Mouse (Mus musculus) CD4-positive, CD25-positive, alpha-beta regulatory T cell, adult 4 months (primary cell): ENCODE measurements around the gene Arfip1. TPM values are rescaled to one million over a fixed set of nuclear protein-coding genes. Genes with fewer than 3 reads are reported as not detected.
"Not testable (repeated sequence)": the region's sequence is repeated elsewhere in the genome, so short reads cannot be mapped to it uniquely, and the experiment has no call there.

ENCODE experiments used
- ATAC-seq: one replicate; pipeline ENCODE4 v1.8.0; 2017
- polyA plus RNA-seq, 2 experiments: library from polyadenylated mRNA; unstranded; fragments of 100-300 nt; shearing (Covaris generic); gene quantifications; one replicate each; pipeline ENCODE4 v1.2.1; 2017

Gene Arfip1
- polyA plus RNA-seq, 2 experiments from 2014 or later: 37.0 to 40.9 TPM

GRCm38 (mm10) chr3:84570501-84570900 is 11.9 kb downstream of the Arfip1 start:
- ATAC-seq: peak; percentile 82

- peak; percentile 75 for ATAC-seq
These were observed 12.8 kb downstream of the Arfip1 start for GRCm38 (mm10) chr3:84569587-84569986.

DNA sequence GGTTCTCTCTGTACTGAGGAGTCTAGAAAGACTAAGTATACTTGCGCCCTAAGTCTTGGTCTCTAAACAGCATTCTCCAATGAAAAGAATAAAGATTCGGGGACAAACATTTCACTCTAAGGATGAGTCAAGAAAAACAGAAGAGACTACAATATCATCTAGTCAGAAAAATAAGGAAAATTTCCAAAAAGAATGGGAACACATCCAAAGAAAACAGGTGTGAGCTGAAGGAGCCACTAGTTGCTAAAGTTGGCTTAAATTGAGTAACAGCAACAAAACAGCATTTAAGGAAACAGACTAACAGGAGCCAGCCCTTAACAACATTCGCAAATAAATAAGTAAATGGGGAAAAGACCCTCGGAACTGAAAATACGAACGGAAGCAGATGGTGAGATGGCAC is 13.9 kb downstream of the Arfip1 start:
- ATAC-seq: no peak

DNA sequence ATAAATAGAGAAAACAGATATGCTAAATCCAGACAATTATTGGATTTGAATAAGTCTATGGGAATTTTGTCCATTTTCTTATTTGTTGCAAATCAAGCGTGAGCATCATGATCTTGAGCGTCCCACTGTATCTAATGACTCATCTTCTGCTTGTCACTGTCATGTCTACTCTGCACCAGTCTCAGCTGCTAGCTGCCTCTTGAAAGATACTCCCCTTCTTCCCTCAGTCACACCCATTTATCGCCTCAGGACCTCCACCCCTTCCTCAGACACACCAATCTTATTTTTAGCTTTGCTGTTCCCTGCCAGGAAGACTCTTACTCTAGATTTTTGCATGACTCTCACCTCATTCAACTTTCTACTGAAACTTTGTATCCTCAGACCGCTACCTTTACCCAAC is 19.0 kb downstream of the Arfip1 start:
- no peak for ATAC-seq

DNA sequence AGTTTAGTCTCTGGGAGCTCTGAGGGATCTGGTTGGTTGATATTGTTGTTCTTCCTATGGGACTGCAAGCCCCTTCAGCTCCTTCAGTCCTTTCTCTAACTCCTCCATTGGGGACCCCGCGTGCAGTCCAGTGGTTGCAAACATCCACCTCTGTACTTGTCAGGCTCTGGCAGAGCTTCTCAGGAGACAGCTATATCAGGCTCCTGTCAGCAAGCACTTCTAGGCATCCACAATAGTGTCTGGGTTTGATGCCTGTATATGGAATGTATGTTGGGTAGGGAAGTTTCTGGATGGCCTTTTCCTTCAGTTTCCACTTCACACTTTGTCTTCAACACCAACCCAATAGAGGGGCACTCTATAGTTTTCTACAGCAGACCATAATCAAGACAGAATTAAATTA is 19.5 kb downstream of the Arfip1 start:
- not testable (repeated sequence) for ATAC-seq

- ATAC-seq: no peak
These were observed 24.1 kb downstream of the Arfip1 start for GRCm38 (mm10) chr3:84558301-84558700.

DNA sequence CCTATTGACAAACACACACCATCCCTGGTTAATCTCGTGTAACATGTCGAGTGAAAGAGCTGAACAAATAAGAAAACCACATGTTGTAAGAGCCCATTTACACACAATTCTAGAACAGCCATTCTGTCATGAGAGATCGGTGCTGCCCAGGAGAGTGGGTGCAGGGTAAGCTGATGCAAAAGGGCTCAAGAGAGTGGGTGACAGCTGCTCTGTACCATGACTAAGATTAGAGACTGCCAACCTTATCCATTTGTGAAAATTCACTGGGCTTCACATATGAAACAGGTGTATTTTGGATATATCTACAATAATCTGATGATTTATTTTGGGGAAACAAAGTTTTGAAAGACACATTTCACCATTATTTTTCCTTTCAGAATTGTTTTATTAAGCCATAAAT is 26.6 kb downstream of the Arfip1 start:
- ATAC-seq: no peak

- peak; percentile 74 for ATAC-seq
These were observed 35.2 kb downstream of the Arfip1 start for GRCm38 (mm10) chr3:84547177-84547576.

GRCm38 (mm10) chr3:84542450-84542849 is 40.0 kb downstream of the Arfip1 start:
- peak; percentile 79 for ATAC-seq

GRCm38 (mm10) chr3:84541881-84542280 is 40.5 kb downstream of the Arfip1 start:
- ATAC-seq: no peak

DNA sequence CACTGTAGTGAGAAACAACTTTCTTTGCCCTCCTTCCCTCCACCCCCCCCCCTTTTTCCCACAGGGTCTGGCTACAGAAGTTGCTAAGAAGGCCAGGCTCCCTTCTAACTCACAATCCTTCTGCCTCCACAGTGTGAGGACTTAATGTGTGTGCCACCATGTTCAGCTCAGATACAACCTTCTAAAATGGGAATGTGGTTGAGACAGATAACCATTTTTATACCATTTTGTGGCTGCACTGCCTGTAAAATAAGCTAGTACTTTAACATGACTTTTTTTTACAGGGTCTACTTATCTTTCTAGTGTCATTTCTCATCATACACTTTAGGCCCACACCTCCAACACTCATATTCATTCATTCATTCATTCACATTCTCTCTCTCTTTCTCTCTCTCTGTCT is 41.8 kb downstream of the Arfip1 start:
- ATAC-seq: no peak

DNA sequence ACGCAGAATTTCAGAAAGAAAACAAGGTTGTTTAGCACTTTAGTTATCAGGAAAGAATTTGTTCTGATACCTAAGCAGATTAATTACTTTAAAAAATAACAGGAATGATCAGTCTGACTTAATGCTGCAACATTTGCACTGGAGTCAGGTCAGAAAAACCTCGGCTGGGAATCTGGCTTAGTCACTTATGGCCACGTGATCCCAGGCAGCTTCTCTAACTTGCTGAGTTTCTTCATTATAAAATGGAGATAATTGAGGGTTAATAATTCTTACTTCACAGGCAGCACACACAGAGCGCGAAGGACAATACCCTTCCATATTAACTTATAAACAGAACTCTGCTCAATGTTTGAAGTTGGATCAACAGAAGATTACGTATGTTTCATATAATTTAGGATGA is 45.4 kb downstream of the Arfip1 start:
- no peak for ATAC-seq

DNA sequence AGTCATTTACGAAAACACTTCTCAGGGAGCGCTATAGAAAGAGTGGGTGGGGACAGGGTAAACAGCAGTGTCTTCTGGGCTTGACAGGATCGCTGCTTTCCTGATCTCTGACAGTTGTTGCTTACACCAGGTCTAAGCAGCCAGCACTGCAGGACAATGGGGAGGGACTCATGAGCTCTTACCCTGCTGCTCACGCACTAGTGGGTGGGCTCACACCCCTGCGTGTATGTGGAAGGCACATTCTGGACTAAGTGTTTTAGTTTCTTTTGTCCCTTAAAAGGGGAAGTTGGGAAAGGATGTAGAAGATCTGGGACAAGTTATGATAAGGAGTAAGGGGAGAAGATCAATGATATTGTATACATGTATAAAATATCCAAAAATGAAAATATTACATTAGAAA is 49.2 kb downstream of the Arfip1 start:
- ATAC-seq: no peak

- no peak for ATAC-seq
These were observed 53.4 kb downstream of the Arfip1 start for GRCm38 (mm10) chr3:84529021-84529420.

- no peak for ATAC-seq
These were observed 57.5 kb downstream of the Arfip1 start for GRCm38 (mm10) chr3:84524952-84525351.

DNA sequence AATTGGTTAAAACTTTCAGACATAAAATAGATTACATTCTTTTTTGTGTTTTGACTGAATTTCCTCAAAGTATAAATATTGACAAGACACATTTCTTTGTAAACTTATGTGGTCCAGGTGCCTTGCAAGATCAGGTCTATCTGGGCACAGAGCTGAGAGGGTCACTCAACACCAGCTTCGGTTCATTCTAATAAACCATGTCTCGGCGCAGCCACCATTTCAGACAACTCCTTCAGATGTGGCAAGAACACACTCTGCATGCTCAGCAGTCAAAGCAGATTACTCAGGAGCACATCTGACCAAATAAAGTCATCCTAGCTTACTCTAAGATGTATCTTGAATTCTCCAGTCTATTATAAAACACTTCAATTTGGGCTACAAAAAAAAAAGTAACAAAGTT is 66.3 kb downstream of the Arfip1 start:
- no peak for ATAC-seq

GRCm38 (mm10) chr3:84512774-84513515 is 69.5 kb downstream of the Arfip1 start:
- no peak for ATAC-seq

DNA sequence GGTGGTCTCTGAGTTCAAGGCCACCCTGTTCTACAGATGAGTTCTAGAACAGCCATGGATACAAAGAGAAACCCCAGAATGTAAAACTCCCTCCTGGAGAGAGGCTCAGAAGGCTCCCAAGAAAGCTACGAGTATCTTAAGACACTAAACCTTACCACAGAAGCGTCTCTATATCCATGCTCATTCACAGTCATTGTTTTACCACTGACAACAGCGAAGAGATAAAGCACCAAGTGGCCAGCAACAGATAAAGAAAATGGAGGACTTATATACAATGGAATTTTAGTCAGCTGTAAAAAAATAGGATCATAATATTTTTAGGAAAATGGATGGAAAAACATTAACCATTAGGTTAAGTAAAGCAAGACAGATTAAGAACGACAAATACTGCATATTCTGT is 77.2 kb downstream of the Arfip1 start:
- ATAC-seq: no peak

GRCm38 (mm10) chr3:84504291-84504690 is 78.1 kb downstream of the Arfip1 start:
- ATAC-seq: no peak

DNA sequence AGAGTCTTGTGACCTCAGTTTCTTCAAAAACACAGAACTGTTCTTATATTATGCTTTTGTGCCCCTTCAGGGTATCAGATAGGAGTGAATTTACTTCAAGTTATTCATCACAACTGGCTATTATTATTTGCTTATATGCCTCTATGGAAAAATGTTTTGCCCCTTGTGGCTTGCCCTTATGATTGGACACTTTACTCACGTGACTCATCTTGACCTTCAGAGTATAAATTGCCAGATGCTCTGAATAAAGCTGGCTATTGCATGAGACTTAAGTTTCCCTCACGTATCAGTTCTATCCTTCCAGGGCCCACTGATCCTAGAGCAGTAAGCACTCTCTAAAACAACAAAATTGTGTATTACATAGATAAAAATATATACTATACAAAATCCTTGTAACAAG is 80.3 kb downstream of the Arfip1 start:
- no peak for ATAC-seq

- ATAC-seq: no peak
These were observed 81.9 kb downstream of the Arfip1 start for GRCm38 (mm10) chr3:84500491-84500890.

DNA sequence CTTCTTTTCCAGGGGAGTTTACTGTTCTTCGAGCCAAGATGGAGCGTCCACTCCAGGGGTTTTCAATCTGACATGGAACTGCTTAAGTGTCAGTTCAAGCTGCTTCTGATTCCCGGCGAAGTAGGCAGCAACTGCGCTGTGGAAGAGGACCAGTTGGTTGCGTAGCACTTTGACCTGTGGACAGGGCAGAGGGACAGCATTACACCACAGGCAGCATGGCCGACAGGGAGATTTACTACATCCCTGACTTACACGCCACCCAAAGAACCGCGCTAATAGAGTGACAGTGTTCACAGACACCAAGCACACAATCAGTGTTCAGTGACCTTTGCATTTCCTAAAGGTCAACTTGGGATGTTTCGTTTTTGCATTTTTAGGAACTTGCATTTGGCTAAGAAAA is 84.7 kb downstream of the Arfip1 start:
- ATAC-seq: no peak

DNA sequence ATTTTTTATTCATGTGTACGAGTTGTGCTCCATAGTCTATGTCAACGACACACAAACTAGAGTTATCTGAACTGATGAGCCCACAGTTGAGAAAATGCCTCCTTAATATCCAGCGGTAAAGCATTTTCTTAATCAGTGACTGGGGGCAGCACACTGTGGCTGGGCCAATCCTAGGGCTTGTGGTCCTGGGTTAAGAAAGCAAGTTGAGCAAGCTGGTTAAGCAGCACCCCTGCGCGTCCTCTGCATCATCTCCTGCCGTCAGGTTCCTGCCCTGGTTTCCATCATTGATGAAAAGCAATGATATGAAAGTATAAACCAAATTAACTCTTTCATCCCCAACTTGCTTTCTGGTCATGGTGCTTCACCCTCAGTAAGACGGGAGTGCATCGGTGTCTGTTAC is 89.8 kb downstream of the Arfip1 start:
- ATAC-seq: no peak

GRCm38 (mm10) chr3:84492148-84492547 is 90.3 kb downstream of the Arfip1 start:
- ATAC-seq: no peak

DNA sequence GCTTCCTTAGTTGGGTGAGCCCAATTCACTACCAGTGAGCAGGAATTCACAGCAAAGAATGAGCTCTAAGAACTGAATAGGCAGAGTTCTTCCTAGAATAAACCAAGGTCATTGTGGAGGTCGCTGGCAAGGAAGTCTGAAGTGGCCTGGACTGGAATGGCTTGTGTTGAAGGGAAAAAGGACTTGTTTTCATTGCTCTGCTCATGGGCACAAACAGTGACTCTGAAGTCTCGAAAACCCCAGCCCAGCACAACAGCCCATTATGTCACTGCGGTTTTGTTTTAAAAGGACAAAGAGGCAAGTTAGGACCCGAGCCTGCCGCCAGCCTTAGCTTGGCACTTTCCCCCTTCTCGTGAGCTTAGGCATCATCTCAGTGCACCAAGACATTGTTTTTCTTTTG is 93.7 kb downstream of the Arfip1 start:
- ATAC-seq: no peak
